Mouse (Mus musculus) 3134 (cell line): ENCODE measurements at regions not wholly inside any gene's neighbourhood (a gene's known extent, or its start where the extent isn't known, plus 50 kb on each side); places are given as distances from the start of the nearest gene placed in this dataset.
"Not testable (repeated sequence)": the region's sequence is repeated elsewhere in the genome, so short reads cannot be mapped to it uniquely, and the experiment has no call there.

ENCODE experiments used
- DNase-seq: peaks from one replicate; pipeline ENCODE4 v3.0.0-alpha.2; 2011; ENCODE audit warnings: low spot score; ENCODE audit not compliant: insufficient read length; ENCODE audit errors: extremely low read depth

DNA sequence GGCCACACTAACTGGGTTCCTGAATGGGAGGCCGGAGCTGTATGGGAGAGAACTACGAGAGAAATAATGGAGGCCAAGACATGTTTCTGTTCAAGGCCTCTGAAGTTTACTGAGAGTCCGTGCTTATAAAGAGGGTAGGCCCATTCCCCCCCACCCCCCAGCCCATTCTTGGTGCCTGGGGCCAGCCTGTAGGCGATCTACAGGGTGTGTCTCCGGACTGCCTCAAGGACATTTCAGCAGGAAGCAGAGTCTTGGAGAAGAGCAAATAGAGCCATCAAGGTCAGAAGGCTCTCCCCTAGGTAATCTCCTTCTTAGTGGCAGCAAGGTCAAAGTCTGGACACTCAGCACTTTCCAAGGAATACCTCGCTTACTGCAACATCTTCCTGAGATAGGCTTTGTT is 88.8 kb upstream of the Fam3c start:
- DNase-seq = not testable (repeated sequence)

DNA sequence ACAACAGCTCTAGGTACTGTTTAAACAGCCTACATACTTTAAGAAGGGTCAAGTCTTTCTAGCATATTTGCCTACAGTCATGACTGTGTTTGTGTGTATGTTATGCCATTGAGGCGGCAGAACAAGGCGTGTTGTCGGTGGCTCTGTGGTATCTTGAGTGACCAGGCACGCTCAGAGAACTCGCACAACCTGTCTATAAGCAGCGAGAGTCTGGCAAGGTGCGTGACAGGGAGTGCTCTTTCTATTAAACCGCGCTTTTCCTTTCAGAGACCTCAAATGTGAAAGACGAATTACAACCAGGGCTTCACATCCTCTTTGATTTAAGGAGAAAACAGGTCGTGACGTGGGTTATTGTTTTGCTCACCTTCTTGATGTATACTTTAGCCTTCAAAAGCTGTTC is 88.2 kb upstream of the Fam3c start:
- DNase-seq = no peak

DNA sequence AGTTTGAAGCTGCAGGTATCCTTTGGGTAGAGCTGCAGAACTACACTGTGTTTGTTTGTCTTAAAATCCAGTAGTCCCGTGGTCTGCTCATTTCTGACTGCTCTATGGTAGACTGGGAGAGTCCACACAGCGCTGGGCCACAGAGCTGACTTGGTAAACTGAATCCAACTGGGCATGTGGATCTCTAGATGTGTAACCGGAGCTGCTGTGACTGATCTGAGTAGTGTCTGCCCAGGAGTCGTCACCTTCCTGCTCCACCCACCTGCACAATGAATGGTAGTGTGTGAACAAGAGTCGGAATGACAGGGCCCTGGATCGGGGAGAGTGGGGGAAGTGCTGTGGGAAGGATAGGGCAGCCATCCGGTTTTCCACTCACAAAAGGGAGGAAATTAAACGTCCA is 87.5 kb upstream of the Fam3c start:
- no peak for DNase-seq

DNA sequence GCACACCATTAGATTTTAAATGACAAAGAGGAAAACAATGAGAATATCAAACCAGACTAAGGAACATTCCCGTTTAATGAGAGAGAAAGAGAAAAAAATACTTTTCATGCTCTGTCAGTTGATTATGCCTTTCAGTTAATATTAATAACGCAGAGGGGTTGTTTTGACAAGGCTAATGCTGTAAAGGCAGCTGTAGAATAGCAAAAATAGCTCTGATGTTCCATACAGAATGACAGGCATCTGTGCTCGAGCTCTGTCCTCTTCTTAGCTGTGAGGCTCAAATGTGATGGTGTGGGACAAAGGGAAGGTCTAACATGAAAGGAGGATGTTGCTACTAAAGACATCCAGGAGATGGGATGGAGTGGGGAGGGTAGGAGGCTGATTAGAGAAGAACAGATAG is 87.1 kb upstream of the Fam3c start:
- DNase-seq = no peak

DNA sequence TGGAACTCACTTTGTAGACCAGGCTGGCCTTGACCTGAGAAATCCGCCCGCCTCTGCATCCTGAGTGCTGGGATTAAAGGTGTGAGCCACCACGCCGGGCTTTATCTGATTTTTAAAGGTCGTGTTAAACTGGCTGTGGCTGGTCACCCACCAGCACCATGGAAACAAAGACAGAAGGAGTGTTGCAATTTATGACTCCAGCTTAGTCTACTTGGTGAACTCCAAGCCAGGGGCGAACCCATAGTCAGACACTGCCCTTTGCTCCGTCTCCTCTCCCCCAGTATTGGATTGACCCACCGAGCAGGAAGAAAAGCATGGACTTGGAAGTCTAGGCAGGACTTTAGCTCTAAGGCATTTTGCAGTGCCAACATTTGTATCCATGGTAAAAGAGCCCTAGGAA is 86.5 kb upstream of the Fam3c start:
- DNase-seq = no peak

DNA sequence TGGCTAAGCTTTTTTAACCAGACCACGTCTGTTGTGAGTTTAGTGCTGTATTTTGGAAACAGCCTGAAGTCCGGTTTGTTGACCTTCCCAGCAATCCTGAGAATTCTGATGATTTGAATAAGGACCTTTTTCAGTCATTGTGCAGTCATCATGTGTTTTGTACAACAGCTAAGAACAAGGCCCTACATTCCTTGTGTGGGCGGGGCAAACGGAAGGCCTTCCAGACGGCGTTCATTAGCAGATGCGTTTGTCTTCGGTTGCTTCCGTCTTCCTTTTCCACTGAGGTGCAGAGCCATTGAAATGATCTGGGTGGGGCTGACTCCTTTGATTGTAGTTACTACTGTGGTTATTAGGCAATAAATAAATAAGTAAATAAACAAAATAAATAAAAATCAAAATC is 83.8 kb upstream of the Fam3c start:
- no peak for DNase-seq

DNA sequence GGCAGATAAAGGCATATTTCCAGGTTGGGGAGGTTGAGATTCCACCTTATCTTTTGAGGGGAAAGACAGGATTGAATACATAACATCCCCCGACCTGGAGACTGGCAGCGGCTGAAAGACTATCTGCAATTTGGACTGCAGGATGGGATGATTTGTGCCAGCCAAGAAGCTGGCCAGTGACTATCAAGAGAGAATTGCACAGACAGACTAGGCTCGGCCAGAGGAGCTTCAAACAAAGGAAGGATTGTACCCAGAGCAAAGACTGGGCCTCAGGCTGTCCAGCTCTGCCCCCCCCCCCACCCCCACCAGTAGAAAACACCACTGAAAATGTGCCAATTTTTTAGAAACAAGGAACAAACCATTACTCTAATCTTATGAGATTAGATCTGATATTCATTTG is 73.0 kb upstream of the Fam3c start:
- DNase-seq = no peak

DNA sequence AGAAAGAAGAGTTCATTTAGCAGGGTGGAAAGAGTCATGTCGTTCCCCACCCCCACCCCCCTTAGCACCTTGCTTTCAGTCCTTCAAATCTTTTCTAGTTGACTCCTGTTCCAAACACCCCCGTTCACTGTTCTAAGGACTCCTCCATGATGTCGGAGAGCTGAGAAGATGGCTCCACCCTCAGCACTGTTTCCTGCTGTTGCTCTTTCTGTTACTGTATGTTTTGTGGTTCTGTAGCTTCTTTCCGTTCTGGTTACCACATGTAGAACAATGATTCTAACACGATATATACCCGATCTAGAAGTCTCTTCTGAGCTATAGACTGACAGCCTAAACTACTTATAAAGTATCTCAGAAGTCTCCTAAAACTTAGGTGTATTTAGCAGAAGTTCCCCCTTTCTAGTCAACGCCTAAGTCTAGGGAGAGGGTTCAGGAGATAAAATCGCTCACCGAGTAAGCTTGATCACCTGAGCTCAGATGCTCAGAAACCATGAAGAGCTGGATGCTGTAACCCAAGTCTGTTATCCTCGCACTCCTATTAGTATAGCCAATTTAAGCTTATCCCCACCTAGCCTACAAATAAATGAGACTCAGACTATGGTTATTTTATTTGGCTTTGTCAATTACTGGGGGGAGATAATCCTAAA is 68.2 kb upstream of the Fam3c start:
- no peak for DNase-seq

DNA sequence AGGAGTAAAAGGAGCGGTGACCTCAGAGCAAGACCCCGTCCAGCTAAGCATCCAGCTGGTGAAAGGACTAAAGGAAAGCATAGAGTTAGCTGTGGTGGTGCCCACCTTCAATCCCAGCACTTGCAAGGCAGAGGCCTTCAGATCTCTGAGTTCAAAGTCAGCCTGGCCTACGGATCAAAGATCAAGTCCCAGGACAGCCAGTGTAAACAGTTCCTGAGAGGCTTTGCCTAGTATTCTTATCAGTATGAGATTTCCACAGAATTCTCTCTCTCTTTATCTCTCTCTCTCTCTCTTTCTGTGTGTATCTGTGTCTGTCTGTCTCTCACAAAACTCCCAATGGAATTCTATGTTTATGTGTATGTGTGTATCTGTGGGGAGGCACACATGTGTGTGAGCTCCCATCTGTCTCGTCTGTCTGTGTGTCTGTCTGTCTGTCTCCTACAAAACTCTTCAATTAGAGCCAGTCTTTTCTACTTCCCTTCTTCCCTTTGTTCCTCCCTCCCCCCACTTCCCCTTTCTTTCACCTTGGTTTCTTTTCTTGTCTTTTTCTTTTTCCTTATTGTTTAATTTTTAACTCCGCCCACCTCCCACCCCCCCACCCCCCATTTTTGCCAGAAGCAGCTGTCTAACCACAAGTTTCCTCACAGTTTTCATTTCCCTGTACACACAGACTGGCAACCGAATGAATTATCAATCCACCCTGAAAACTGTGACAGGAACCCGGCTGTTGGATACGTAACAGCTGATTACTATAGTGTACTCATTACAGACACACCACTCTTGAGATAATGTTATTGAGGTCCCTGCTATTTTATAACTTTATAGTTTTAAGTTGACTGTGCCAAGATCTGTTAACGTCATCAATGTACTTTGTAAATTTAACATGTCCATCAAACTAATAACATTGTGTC is 67.3 kb upstream of the Fam3c start:
- DNase-seq = no peak

DNA sequence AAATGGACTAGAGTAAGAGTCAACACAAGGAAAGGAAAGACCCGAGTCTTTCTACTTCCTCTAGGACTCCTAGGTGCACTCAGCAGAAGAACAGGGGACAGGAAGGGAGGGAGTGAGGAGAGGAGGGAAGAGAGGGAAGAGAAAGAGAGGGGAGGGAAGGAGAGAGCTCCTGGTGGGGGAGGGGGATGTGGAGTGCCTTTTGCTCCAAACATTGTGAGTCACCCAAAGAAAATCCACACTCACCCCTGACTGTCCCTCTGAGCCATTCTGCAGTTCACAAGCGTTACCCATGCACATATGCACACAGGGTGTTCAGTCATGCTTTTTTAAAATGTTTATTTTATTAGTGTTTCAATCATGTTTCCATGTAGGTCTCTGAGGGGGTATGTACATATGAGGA is 65.5 kb upstream of the Fam3c start:
- DNase-seq = no peak

DNA sequence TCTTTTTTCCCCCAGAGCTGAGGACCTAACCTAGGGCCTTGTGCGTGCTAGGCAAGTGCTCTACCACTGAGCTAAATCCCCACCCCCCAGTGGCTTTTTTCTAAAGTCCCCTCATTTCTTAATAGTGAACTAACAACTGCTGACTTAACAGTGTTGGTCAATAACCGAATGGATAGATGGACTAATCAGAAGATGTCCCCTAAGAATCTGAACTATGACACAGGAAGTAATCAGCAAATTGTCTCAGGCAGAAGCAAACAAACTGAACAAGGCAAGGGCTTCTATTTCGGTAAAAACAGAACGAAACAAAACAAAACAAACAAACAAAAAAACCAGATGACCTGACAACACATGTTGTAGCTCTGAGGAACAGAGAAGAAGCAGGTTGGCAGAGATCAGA is 62.2 kb upstream of the Fam3c start:
- DNase-seq = no peak

DNA sequence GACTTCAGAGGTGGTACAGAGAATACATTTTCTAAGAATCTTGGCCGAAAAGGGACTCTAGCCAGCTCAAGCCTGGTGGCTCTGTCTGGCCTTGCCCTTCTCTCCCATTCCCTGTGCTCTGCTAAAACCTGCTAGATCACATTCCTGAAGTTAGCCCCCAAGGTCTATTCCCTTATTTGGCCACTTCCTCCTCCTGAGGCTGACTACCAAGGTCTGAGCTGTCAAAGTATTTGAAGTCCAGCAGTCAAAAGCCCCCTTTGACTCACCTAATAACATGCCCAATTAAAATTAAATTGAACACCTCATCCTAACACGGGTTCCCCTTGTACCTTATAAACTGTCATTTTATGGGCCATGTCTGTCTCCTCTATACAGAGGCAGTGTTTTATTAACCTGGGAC is 61.1 kb upstream of the Fam3c start:
- no peak for DNase-seq

DNA sequence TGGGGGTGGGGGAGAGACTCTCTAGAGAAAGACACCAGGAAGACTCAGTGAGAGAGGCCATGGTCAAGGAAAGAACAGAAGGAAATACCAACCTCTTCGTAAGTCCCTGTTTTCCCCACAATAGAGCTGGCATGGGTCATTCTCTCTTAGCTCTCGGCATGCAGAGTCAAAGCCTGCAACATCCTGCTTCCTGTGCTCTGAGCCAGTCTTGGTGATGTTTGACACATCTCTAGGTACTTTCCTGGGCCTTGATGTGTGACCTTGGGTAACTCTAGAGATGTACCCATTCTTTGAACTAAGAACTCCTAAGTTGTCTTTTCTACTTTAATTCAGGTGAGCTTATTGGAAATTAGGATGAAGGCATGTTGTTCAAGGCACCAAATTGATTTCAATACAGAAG is 55.8 kb upstream of the Fam3c start:
- no peak for DNase-seq

DNA sequence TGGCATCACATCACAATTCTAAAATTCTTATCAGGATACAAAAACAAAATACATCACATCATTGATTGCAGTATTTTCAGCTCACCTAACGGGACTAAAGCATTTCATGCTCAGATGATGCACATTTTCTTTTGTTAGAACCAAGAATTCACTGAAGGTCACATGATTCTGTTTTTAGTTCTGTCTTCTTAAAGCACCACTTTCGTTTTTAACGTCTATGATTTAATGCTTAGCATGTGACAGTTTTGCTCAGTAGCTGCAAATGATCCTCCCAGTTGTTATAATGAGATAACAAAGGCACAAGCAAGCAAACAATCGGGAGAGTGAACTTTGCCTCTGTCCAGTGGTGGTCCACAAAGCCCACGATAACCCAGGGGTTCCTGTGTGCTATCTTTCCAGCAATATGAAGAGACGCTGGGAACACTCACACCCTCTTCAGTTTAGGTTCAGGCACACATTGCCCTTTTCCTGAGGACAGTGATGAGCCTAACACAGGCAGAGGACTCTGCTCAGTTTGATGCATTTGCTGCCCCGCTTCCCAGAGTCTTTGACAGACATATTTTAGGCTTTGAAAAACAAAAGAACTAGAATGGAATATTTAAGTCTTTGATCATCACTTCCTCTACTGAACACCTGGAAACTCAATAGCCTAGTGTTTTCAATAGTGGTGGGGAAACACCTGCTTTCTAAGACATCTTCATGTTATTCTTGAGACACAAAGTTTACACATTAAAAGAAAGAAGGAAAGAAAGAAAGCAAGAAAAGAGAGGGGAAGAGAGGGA is 53.0 kb upstream of the Fam3c start:
- DNase-seq = no peak
